Mouse (Mus musculus) bone marrow, adult 2 months (tissue): Measurements from ENCODE around the gene Vti1a. TPM values are rescaled to one million over a fixed set of nuclear protein-coding genes. Genes with fewer than 3 reads are reported as not detected.
A peak's percentile ranks its signal among the peaks of the same experiment; 100 is the strongest.

Experiments used
- H3K27ac ChIP-seq: fragments of 200-500 bp; 2 replicates; pipeline ENCODE4 v1.5.1; 2012; ENCODE audit warnings: low read depth, mild to moderate bottlenecking, control low read depth, inconsistent platforms, low read length; ENCODE audit not compliant: control insufficient read depth, poor library complexity, insufficient read depth
- H3K4me1 ChIP-seq: fragments of 200-500 bp; 2 replicates; pipeline ENCODE4 v1.6.1; 2011; ENCODE audit warnings: low read length; ENCODE audit not compliant: control insufficient read depth, insufficient read depth
- H3K4me3 ChIP-seq: fragments of 200-500 bp; replicated peaks from 2 replicates; pipeline ENCODE3; 2011; ENCODE audit warnings: mild to moderate bottlenecking, low read depth, low read length, control low read depth; ENCODE audit not compliant: control insufficient read depth
- CTCF ChIP-seq: fragments of 200-500 bp; IDR thresholded peaks from 2 replicates; pipeline ENCODE4 v1.5.1; 2011; ENCODE audit warnings: low read length, control low read depth; ENCODE audit not compliant: control insufficient read depth, insufficient read depth
- POLR2A ChIP-seq: fragments of 200-500 bp; IDR thresholded peaks from 2 replicates; pipeline ENCODE4 v1.6.1; 2011; ENCODE audit warnings: low read depth, mild to moderate bottlenecking, control low read depth, low read length, borderline replicate concordance; ENCODE audit not compliant: control insufficient read depth
- WGBS: fragments of 180-500 bp; shearing (Covaris S2); methylation state at CpG from one replicate; pipeline ENCODE4 v1.1.7; 2018; 5-methylcytosine and 5-hydroxymethylcytosine counted together
- polyA plus RNA-seq: library from polyadenylated mRNA; stranded (reverse); fragments of >200 nt; gene quantifications from 2 replicates; pipeline ENCODE4 v1.2.4, GENCODE M21; 2011; ENCODE audit warnings: low replicate concordance; ENCODE audit not compliant: missing spikeins, insufficient read depth, insufficient read length

Vti1a gene
- polyA plus RNA-seq, 1 experiment = 11.4 TPM

DNA sequence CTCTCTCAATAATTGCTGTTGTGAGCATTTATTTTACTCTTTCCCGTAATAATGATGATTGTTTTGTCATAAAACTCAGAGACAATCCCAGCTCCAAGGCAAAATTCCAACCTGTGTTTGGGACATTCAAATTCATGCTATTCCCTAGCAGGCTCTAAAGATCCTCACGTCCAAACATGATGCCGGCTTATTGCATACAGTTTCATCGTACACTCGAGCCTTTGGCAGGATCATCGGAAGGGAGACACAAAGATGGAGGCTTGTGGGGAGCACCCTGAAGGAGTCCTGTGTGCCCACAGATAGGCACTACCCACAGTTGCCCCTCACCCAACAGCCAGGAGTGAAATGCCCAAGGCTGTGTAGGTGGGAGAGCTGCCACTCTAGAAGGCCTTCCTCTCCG, 208.3 kb downstream of the Vti1a start:
- Histone ChIP-seq H3K4me1 (no peaks in the 10 kb centered on the region; the same call in 1 of the 2 replicates), H3K27ac (no peak overlapping the region), H3K4me3 (no peak overlapping the region)
- WGBS = 91% methylated on average over 7 of the region's 7 CpGs
- no peak for TF ChIP-seq POLR2A
- TF ChIP-seq CTCF = no peak

DNA sequence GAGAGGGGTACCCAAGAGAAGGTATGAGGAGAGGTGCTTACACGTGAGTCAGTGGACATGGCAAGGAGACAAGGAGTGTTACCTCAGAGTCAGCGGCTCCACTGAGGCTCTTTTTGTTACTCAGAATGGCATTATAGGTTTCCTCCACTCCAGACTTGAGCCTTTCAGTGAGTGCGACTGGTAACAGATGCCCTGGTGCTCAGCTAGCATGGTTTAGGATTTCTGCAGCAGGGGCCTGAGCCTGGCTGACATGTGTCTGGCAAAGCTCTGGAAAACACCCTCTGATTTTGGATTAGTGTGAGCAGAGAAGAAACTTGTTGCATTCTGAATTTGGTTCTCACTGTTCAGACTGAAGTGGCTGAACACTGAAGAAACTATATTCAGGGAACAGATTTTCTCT, 209.0 kb downstream of the Vti1a start:
- whole genome bisulfite sequencing = 84% methylated on average over 3 of the region's 3 CpGs
- Histone ChIP-seq H3K27ac (no peak overlapping the region), H3K4me1 (no peaks in the 10 kb centered on the region; the same call in 1 of the 2 replicates), H3K4me3 (no peak overlapping the region)
- no peak for TF ChIP-seq POLR2A

DNA sequence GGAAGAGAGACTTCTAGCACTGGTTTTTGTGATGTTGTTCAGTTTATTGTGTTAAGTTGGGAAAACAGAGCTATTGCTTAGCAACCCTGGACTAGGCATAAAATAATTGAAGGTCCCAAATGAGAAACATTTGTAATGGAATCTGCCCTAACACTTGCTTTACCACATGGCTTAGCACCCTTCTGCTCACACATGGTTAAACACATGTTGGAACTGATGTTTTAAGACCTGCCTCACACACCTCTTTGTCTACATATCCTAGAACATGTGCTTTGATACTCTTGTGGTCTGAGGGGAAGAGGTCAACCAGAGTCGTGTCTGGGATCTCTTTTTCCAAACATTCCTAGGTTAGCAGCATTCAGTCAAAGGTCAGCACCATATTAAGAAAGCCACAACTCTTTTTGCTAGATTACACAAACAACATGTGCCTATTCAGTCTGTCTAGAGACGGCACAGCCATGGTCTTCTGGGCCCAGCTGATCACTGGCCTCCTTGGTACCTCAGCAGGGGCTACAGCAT, 210.7 kb downstream of the Vti1a start:
- 80% methylated on average over 2 of the region's 2 CpGs for WGBS
- H3K4me1 ChIP-seq = no peaks in the 10 kb centered on the region; the same call in 1 of the 2 replicates
- no peak overlapping the region for H3K4me3 ChIP-seq
- H3K27ac ChIP-seq = no peak overlapping the region
- no peak for TF ChIP-seq POLR2A
- TF ChIP-seq CTCF = no peak

DNA sequence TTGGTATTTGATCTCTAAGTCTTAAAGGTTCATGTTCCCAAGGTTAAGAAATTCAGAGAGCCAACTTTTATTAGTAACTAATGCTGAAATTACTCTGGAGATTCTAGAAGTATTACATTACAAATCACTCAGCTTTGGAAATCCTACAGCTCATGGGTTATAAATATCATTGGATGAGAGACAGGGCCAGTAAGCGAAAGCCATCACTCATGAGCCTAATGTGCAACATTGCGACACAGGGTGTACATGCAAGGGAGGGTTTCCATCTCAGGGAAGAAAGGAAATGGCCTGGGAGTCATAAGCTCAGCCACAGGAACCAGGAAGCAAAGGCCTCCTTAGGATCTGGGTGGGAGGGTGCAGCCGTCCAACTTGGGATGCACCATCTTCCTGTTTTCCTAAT, 213.9 kb downstream of the Vti1a start:
- no peak for TF ChIP-seq POLR2A
- TF ChIP-seq CTCF = no peak
- WGBS = 77% methylated on average over 3 of the region's 3 CpGs
- no peak overlapping the region for H3K27ac ChIP-seq
- no peaks in the 10 kb centered on the region; the same call in 1 of the 2 replicates for H3K4me1 ChIP-seq
- H3K4me3 ChIP-seq = no peak overlapping the region

DNA sequence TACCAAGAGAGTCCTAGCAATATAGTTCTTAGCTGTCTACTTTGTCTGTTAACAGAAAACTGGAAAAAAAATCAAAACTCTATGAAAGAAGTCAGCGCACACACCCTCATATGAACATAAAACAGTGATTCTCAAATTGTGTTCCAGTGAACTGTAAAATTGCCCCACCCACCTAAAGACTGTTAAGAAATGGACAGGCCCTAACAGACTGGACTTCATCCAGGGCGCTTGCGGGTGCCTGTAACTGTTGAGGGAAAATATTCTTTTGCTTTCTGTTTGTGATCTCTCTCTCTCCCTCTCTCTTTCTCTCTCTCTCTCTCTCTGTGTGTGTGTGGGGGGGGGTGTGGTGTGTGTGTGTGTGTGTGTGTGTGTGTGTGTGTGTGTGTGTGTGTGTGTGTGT, 216.6 kb downstream of the Vti1a start:
- Histone ChIP-seq H3K4me3 (no peak overlapping the region), H3K4me1 (no peaks in the 10 kb centered on the region), H3K27ac (no peak overlapping the region)
- 92% methylated on average over 3 of the region's 3 CpGs for WGBS
- TF ChIP-seq POLR2A = no peak
- no peak for TF ChIP-seq CTCF

DNA sequence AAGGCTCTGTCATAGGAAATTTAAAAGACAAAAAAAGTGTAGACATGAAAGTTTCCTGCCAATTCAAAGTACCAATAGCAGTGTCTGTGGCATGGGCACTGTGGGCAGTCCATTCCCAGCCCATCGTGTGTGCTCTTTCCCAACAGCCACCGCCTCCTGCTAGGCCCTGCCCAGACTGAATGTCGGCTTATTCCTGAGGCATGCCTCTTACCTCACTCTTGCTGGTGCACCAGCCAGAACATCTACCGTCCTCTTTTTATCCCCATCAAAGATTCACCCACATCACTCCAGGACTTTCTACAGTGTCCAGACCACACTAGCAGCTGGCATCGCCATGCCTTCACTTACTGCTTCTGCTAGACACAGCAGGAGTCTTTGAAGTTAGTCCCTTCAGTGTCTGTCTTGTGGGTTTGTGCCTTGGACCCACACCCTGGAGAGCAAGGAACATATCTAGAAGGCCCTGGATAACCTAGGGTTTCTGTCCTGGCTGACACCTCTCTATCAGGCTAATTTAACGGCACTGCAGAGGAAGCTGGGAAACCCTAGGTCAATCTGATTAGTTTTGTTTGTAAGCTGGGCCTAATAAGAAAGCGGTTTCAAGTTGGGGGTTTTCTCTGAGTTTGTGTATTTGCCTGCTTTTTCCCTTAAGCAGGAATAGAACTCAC, 220.3 kb downstream of the Vti1a start:
- Histone ChIP-seq H3K4me1 (no peaks in the 10 kb centered on the region), H3K4me3 (no peak overlapping the region), H3K27ac (no peak overlapping the region)
- WGBS = 83% methylated on average over 7 of the region's 7 CpGs
- TF ChIP-seq CTCF (no peak), POLR2A (no peak)

DNA sequence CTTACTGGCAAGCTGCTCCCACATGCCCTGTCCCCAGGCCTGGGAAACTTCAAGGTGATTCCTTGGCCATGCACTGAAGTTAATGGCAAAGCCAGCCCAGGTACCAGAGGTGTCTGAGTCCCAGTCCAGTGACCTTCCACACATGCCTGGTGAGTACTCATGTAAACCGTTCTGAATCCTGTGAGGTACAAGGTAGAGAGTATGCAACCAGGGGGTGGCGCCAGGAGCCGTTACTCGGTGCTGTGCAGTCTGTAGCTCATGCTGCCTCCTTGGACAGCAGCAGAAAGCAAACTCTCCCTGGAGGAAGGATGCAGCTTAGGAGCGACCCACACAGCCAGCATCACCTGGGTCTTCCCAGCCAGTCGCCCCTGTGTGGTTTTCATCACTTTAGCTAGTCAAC, 221.6 kb downstream of the Vti1a start:
- H3K4me1 ChIP-seq = no peaks in the 10 kb centered on the region
- peak; percentile 48; the same call in 1 of the 2 replicates for TF ChIP-seq CTCF
- no peak for TF ChIP-seq POLR2A
- no peak overlapping the region for H3K4me3 ChIP-seq
- WGBS = 52% methylated on average over 6 of the region's 6 CpGs
- H3K27ac ChIP-seq = no peak overlapping the region

DNA sequence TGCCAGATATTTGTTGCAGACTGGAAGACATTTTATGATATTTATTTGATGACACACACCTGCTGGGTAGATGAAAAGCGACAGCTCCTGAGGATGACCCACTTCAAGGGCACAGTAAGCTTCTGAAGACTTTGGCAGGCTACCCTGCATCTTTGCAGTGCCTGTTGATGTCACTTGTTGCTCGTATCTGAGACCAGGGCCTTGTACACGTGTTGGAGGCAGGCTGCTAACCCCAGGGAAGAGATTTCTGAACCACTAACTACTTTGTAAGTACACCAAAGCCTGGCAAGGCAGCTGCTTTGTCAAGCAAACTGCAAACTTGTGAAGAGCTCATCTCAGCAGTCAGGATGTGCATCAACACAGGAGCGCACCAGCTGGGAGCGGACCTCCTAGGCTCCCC, 225.5 kb downstream of the Vti1a start:
- TF ChIP-seq POLR2A = no peak
- no peak for TF ChIP-seq CTCF
- Histone ChIP-seq H3K4me3 (no peak overlapping the region), H3K27ac (no peak overlapping the region), H3K4me1 (peaks cover 2% of the 10 kb centered on the region)
- WGBS = 86% methylated on average over 5 of the region's 5 CpGs
